Mouse (Mus musculus) midbrain, embryonic 16.5 days (tissue): ENCODE data around the gene Zfp655. TPM values are rescaled to one million over a fixed set of nuclear protein-coding genes. Genes with fewer than 3 reads are reported as not detected.
"Not testable (repeated sequence)": the region's sequence is repeated elsewhere in the genome, so short reads cannot be mapped to it uniquely, and the experiment has no call there.

ENCODE experiments used
- ATAC-seq: fragments of 200-750 bp; cut with Nextera tagmentation; 2 replicates; pipeline ENCODE4 v1.8.0; 2017; ENCODE audit warnings: moderate TSS enrichment
- H3K27ac ChIP-seq: fragments of 300-500 bp; sonication (generic); 2 replicates; pipeline ENCODE4 v1.5.1; 2014; ENCODE audit warnings: mild to moderate bottlenecking, low read length, mixed read lengths
- H3K27me3 ChIP-seq: fragments of 300-500 bp; sonication (generic); 2 replicates; pipeline ENCODE4 v1.6.1; 2014; ENCODE audit warnings: low read depth, low read length, mixed read lengths; ENCODE audit not compliant: control insufficient read depth, insufficient read depth
- H3K36me3 ChIP-seq: fragments of 300-500 bp; sonication (generic); 2 replicates; pipeline ENCODE4 v1.6.1; 2014; ENCODE audit warnings: mild to moderate bottlenecking, low read length, moderate library complexity, mixed read lengths; ENCODE audit not compliant: control insufficient read depth, insufficient read depth
- H3K4me1 ChIP-seq: fragments of 300-500 bp; sonication (generic); 2 replicates; pipeline ENCODE4 v1.6.1; 2014; ENCODE audit warnings: mild to moderate bottlenecking, low read length, mixed read lengths; ENCODE audit not compliant: control insufficient read depth, insufficient read depth
- H3K4me2 ChIP-seq: fragments of 300-500 bp; sonication (generic); 2 replicates; pipeline ENCODE4 v1.6.1; 2014; ENCODE audit warnings: mild to moderate bottlenecking, low read length, mixed read lengths
- H3K4me3 ChIP-seq: fragments of 300-500 bp; sonication (generic); 2 replicates; pipeline ENCODE4 v1.5.1; 2014; ENCODE audit warnings: low read depth, mild to moderate bottlenecking, low read length, moderate library complexity, mixed read lengths
- H3K9ac ChIP-seq: fragments of 300-500 bp; sonication (generic); 2 replicates; pipeline ENCODE4 v1.6.1; 2014; ENCODE audit warnings: low read depth, low read length, mixed read lengths
- H3K9me3 ChIP-seq: fragments of 300-500 bp; sonication (generic); replicated peaks from 2 replicates; pipeline ENCODE4 v1.6.1; 2014; ENCODE audit warnings: mild to moderate bottlenecking, low read length, mixed read lengths; ENCODE audit not compliant: control insufficient read depth, poor library complexity, severe bottlenecking
- WGBS: fragments of 180-500 bp; shearing (Covaris S2); extraction: QIAGEN DNeasy Blood & Tissue Kit; methylation state at CpG from one replicate; pipeline ENCODE4 v1.1.7; 2014; 5-methylcytosine and 5-hydroxymethylcytosine counted together
- polyA plus RNA-seq: library from polyadenylated mRNA; unstranded; fragments of >200 nt; fragmentation: Nextera tagmentation; extraction: Ambion mirVana; gene quantifications from 2 replicates; pipeline ENCODE4 v1.2.1, GENCODE M21; 2015

Zfp655 gene
- polyA plus RNA-seq, 1 experiment from 2014 or later: 32.9 TPM

DNA sequence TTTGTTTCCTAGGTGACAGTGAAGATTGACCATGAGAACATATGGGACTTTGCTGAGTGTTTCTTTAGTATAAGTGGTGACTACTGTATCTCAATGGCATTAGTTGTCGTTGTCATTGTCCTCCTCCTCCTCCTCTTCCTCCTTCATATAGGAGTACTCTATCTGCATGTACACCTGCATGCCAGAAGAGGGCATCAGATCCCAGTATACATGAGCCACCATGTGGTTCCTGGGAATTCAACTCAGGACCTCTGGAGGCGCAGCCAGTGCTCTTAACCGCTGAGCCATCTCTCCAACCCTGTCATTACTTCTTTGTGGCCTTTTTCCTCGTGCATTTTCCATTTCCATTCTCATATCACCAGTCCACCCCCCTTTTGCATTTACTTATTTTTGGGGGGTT is 16.8 kb upstream of the Zfp655 start:
- Histone ChIP-seq H3K4me1 (no peaks in the 10 kb centered on the region), H3K9ac (no peak overlapping the region), H3K27me3 (no peaks in the 10 kb centered on the region), H3K36me3 (peaks cover 16% of the 10 kb centered on the region), H3K4me3 (no peak overlapping the region), H3K9me3 (no peaks in the 10 kb centered on the region), H3K27ac (no peak overlapping the region), H3K4me2 (no peak overlapping the region)
- ATAC-seq: no peak
- WGBS: 72% methylated on average over 4 of the region's 4 CpGs

DNA sequence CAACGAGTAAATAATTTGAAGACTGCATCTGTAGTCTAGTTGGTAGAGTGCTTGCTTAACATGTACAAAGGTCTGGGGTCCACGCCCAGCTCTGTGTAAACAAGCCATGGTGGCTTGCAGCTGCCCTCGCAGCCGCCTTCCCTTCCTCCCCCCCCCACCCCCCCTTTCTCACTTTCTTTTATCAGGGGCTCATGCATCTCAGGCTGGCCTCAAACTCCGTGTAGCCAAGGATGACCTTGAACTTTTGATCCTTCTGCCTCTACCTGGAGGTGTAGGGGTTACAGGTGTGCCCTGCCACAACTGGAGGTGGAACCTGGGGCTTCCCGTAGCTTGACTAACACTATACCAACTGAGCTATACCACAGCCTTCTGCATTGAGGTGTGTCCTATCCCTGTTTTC is 13.8 kb upstream of the Zfp655 start:
- 85% methylated on average over 6 of the region's 6 CpGs for WGBS
- Histone ChIP-seq H3K4me3 (no peak overlapping the region), H3K9ac (no peak overlapping the region), H3K4me2 (no peak overlapping the region), H3K9me3 (no peaks in the 10 kb centered on the region), H3K27me3 (no peaks in the 10 kb centered on the region), H3K36me3 (peaks cover 25% of the 10 kb centered on the region), H3K4me1 (no peaks in the 10 kb centered on the region), H3K27ac (no peak overlapping the region)
- no peak for ATAC-seq

GRCm38 (mm10) chr5:145218206-145218605 is 13.3 kb upstream of the Zfp655 start:
- H3K4me1 ChIP-seq: no peaks in the 10 kb centered on the region
- no peak overlapping the region for H3K4me3 ChIP-seq
- H3K27ac ChIP-seq: no peak overlapping the region
- H3K36me3 ChIP-seq: peaks cover 25% of the 10 kb centered on the region
- WGBS: 96% methylated on average over 21 of the region's 21 CpGs
- H3K27me3 ChIP-seq: no peaks in the 10 kb centered on the region
- no peaks in the 10 kb centered on the region for H3K9me3 ChIP-seq
- no peak overlapping the region for H3K4me2 ChIP-seq
- ATAC-seq: no peak
- no peak overlapping the region for H3K9ac ChIP-seq

GRCm38 (mm10) chr5:145218671-145219070 is 12.8 kb upstream of the Zfp655 start:
- H3K4me2 ChIP-seq: no peak overlapping the region
- no peak for ATAC-seq
- no peak overlapping the region for H3K4me3 ChIP-seq
- no peaks in the 10 kb centered on the region for H3K27me3 ChIP-seq
- WGBS: 95% methylated on average over 20 of the region's 20 CpGs
- H3K36me3 ChIP-seq: peaks cover 25% of the 10 kb centered on the region
- no peaks in the 10 kb centered on the region for H3K9me3 ChIP-seq
- no peaks in the 10 kb centered on the region for H3K4me1 ChIP-seq
- no peak overlapping the region for H3K27ac ChIP-seq
- H3K9ac ChIP-seq: no peak overlapping the region

DNA sequence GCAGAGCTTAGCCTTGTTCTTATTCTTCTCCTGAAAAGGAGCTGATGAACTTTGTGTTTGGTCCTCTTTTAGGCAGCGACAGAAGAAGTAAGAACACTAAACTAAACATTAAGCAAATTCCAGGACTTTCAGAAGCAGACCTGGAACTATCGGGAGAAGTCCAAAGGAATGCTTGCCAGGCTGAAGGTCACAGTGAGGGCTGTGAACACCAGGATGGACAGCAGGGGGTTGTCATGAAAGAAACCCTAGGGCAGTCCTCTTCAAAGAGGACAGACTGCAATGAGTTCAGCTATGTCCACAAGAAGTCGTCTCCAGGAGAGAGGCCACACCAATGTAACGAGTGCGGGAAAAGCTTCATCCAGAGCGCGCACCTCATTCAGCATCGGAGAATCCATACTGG is 11.5 kb upstream of the Zfp655 start:
- H3K9ac ChIP-seq: no peak overlapping the region
- no peak overlapping the region for H3K4me2 ChIP-seq
- no peak overlapping the region for H3K4me3 ChIP-seq
- H3K27me3 ChIP-seq: no peaks in the 10 kb centered on the region
- H3K27ac ChIP-seq: no peak overlapping the region
- ATAC-seq: no peak
- peaks cover 25% of the 10 kb centered on the region for H3K36me3 ChIP-seq
- H3K9me3 ChIP-seq: no peaks in the 10 kb centered on the region
- no peaks in the 10 kb centered on the region for H3K4me1 ChIP-seq
- WGBS: 95% methylated on average over 8 of the region's 8 CpGs

DNA sequence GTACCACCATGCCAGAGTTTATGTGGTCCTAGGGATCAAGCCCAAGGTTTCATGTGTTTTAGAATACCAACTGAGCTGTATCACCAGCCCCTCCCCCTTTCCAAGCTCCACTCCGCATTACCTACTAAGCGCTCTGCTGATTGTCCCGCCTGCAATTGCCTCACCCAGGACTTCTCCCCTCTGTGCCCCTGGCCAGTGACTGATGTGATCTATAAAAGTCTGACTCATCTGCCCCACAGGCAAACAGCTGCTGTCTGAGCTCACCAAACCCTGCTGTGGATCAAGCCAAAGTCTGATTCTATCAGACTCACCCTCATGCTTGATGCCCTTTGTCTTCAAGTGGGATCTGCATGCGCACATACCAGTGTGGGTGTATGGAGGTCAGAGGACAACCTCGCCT is 8.7 kb upstream of the Zfp655 start:
- H3K27ac ChIP-seq: no peak overlapping the region
- H3K4me2 ChIP-seq: no peak overlapping the region
- H3K36me3 ChIP-seq: peaks cover 25% of the 10 kb centered on the region
- no peaks in the 10 kb centered on the region for H3K4me1 ChIP-seq
- no peaks in the 10 kb centered on the region for H3K27me3 ChIP-seq
- 84% methylated on average over 5 of the region's 5 CpGs for WGBS
- H3K9me3 ChIP-seq: no peaks in the 10 kb centered on the region
- ATAC-seq: no peak
- H3K4me3 ChIP-seq: no peak overlapping the region
- no peak overlapping the region for H3K9ac ChIP-seq

- no peaks in the 10 kb centered on the region for H3K4me1 ChIP-seq
- 83% methylated on average over 12 of the region's 12 CpGs for WGBS
- ATAC-seq: no peak
- H3K4me2 ChIP-seq: no peak overlapping the region
- peaks cover 25% of the 10 kb centered on the region for H3K36me3 ChIP-seq
- no peak overlapping the region for H3K27ac ChIP-seq
- H3K9ac ChIP-seq: no peak overlapping the region
- H3K27me3 ChIP-seq: no peaks in the 10 kb centered on the region
- no peak overlapping the region for H3K4me3 ChIP-seq
- H3K9me3 ChIP-seq: no peaks in the 10 kb centered on the region
Measured at GRCm38 (mm10) chr5:145223395-145223794, 8.1 kb upstream of the Zfp655 start.

- Histone ChIP-seq H3K4me1 (peaks cover 6% of the 10 kb centered on the region), H3K27me3 (no peaks in the 10 kb centered on the region), H3K9ac (no peak overlapping the region), H3K4me2 (no peak overlapping the region), H3K36me3 (peaks cover 8% of the 10 kb centered on the region), H3K27ac (no peak overlapping the region), H3K4me3 (no peak overlapping the region), H3K9me3 (no peaks in the 10 kb centered on the region)
- no peak for ATAC-seq
- 50% methylated on average over 2 of the region's 2 CpGs for WGBS
Measured at GRCm38 (mm10) chr5:145226453-145226852, 5.1 kb upstream of the Zfp655 start.

DNA sequence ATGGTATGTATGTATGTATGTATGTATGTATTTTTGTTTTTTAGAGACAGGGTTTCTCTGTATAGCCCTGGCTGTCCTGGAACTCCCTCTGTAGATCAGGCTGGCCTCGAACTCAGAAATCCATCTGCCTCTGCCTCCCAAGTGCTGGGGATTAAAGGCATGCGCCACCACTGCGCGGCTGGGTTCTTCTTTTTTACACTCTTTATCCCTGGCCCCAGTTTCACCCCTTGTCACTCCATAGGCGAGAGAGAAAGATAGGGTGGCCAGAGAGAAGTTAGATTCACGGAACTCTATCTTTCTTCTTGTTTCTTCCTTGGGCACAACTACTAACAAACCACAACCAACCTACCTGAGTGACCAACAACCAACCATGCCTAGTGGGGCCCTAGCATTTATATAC is 2.2 kb upstream of the Zfp655 start:
- 81% methylated on average over 6 of the region's 6 CpGs for WGBS
- H3K4me1 ChIP-seq: peaks cover 15% of the 10 kb centered on the region
- not testable (repeated sequence) for H3K4me3 ChIP-seq, H3K36me3 ChIP-seq, H3K4me2 ChIP-seq, H3K9me3 ChIP-seq, H3K27ac ChIP-seq, H3K9ac ChIP-seq, H3K27me3 ChIP-seq, ATAC-seq

DNA sequence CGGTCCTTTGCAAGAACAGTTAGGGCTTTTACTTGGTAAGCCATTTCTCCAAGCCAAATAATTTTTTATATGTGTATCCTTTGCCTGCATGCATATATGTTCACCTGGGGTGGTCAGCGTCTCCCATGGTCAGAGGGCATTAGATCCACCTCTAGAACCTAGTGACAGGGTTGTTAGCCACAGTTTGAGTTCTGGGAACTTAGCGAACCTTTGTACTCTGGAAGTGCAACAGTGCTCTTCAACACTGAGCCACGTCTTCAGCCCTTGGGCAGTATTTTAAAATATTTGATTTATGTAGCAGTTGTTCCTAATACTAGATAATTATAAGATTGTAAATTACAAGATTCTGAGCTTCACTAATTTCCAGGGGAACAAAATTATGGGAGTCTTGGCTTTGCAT is 874 bp upstream of the Zfp655 start:
- no peak for ATAC-seq
- WGBS: 90% methylated on average over 4 of the region's 4 CpGs
- Histone ChIP-seq H3K4me1 (peaks cover 15% of the 10 kb centered on the region), H3K9me3 (no peaks in the 10 kb centered on the region), H3K4me2 (peak overlapping the region; percentile 89), H3K4me3 (peak overlapping the region; percentile 100; the same call in 1 of the 2 replicates), H3K9ac (peak overlapping the region; percentile 98; the same call in 1 of the 2 replicates), H3K27ac (no peak overlapping the region; the same call in none of the 2 replicates), H3K27me3 (no peaks in the 10 kb centered on the region), H3K36me3 (peaks cover 4% of the 10 kb centered on the region)
